Mouse (Mus musculus): ENCODE results near the gene Gm10260.

The Gm10260 gene

GRCm38 (mm10) chr13:97760532-97760931 is at the start of gene Gm10260:
Gm10260 (minus strand) TSS chr13:97760632.
- no peak for DNase-seq

GRCm38 (mm10) chr13:97809828-97810227 is 49.4 kb upstream of the Gm10260 start:
- DNase-seq = no peak

- DNase-seq = no peak
Observed at GRCm38 (mm10) chr13:97805907-97806306, 45.5 kb upstream of the Gm10260 start.

- no peak for DNase-seq
Observed at GRCm38 (mm10) chr13:97802386-97802785, 42.0 kb upstream of the Gm10260 start.

GRCm38 (mm10) chr13:97797462-97797861 is 37.0 kb upstream of the Gm10260 start:
- DNase-seq = no peak

GRCm38 (mm10) chr13:97794780-97795179 is 34.3 kb upstream of the Gm10260 start:
- DNase-seq = no peak

- no peak for DNase-seq
Observed at GRCm38 (mm10) chr13:97793932-97794331, 33.5 kb upstream of the Gm10260 start.

- DNase-seq = no peak
Observed at GRCm38 (mm10) chr13:97791664-97792063, 31.2 kb upstream of the Gm10260 start.

GRCm38 (mm10) chr13:97789782-97790450 is 29.5 kb upstream of the Gm10260 start:
- no peak for DNase-seq

GRCm38 (mm10) chr13:97785167-97785835 is 24.9 kb upstream of the Gm10260 start:
- no peak for DNase-seq

- DNase-seq = no peak
Observed at GRCm38 (mm10) chr13:97783423-97784143, 23.2 kb upstream of the Gm10260 start.

GRCm38 (mm10) chr13:97782063-97782462 is 21.6 kb upstream of the Gm10260 start:
- no peak for DNase-seq

- DNase-seq = no peak
Observed at GRCm38 (mm10) chr13:97781637-97782036, 21.2 kb upstream of the Gm10260 start.

GRCm38 (mm10) chr13:97780556-97780955 is 20.1 kb upstream of the Gm10260 start:
- no peak for DNase-seq

GRCm38 (mm10) chr13:97779657-97780445 is 19.4 kb upstream of the Gm10260 start:
- no peak for DNase-seq

- no peak for DNase-seq
Observed at GRCm38 (mm10) chr13:97778698-97779194, 18.3 kb upstream of the Gm10260 start.

- DNase-seq = no peak
Observed at GRCm38 (mm10) chr13:97777667-97778066, 17.2 kb upstream of the Gm10260 start.

- DNase-seq = peak; percentile 74 to 76
Observed at GRCm38 (mm10) chr13:97776702-97777101, 16.3 kb upstream of the Gm10260 start.

GRCm38 (mm10) chr13:97775907-97776306 is 15.5 kb upstream of the Gm10260 start:
- no peak for DNase-seq

GRCm38 (mm10) chr13:97774740-97775425 is 14.5 kb upstream of the Gm10260 start:
- DNase-seq = peak in 1 of 2 experiments; percentile 4

- no peak for DNase-seq
Observed at GRCm38 (mm10) chr13:97769205-97769604, 8.8 kb upstream of the Gm10260 start.

- DNase-seq = no peak
Observed at GRCm38 (mm10) chr13:97768803-97769202, 8.4 kb upstream of the Gm10260 start.

Data from kidney, postnatal 36 days (tissue).